Mouse (Mus musculus) embryonic facial prominence, embryonic 11.5 days (tissue): ENCODE measurements around the gene Piezo1. TPM values are rescaled to one million over a fixed set of nuclear protein-coding genes. Genes with fewer than 3 reads are reported as not detected.

Source experiments
- ATAC-seq: fragments of 200-750 bp; cut with Nextera tagmentation; replicated peaks from 2 replicates; pipeline ENCODE4 v1.8.0; 2017; ENCODE audit warnings: low read depth; ENCODE audit not compliant: insufficient number of reproducible peaks, low FRiP score, low TSS enrichment
- DNase-seq: peaks from one replicate; pipeline ENCODE4 v3.0.0-alpha.2; 2015; ENCODE audit warnings: low spot score
- H3K27ac ChIP-seq: fragments of 300-500 bp; sonication (generic); replicated peaks from 2 replicates; pipeline ENCODE4 v1.5.1; 2014; ENCODE audit warnings: mild to moderate bottlenecking, low read depth, low read length, control low read depth
- H3K27me3 ChIP-seq: fragments of 300-500 bp; sonication (generic); 2 replicates; pipeline ENCODE4 v1.6.1; 2014; ENCODE audit warnings: mild to moderate bottlenecking, low read length, moderate library complexity, mixed read lengths; ENCODE audit not compliant: control insufficient read depth, insufficient read depth
- H3K36me3 ChIP-seq: fragments of 300-500 bp; sonication (generic); replicated peaks from 2 replicates; pipeline ENCODE4 v1.6.1; 2014; ENCODE audit warnings: low read depth, mild to moderate bottlenecking, low read length, moderate library complexity, mixed read lengths; ENCODE audit not compliant: control insufficient read depth, insufficient read depth
- H3K4me1 ChIP-seq: fragments of 300-500 bp; sonication (generic); 2 replicates; pipeline ENCODE4 v1.6.1; 2014; ENCODE audit warnings: low read length, mixed read lengths; ENCODE audit not compliant: control insufficient read depth, insufficient read depth
- H3K4me2 ChIP-seq: fragments of 300-500 bp; sonication (generic); 2 replicates; pipeline ENCODE4 v1.6.1; 2014; ENCODE audit warnings: low read depth, mild to moderate bottlenecking, control low read depth, low read length, moderate library complexity
- H3K4me3 ChIP-seq: fragments of 300-500 bp; sonication (generic); 2 replicates; pipeline ENCODE4 v1.5.1; 2014; ENCODE audit warnings: low read depth, low read length, control low read depth
- H3K9ac ChIP-seq: fragments of 300-500 bp; sonication (generic); replicated peaks from 2 replicates; pipeline ENCODE4 v1.6.1; 2014; ENCODE audit warnings: mild to moderate bottlenecking, control low read depth, low read length
- H3K9me3 ChIP-seq: fragments of 300-500 bp; sonication (generic); replicated peaks from 2 replicates; pipeline ENCODE4 v1.6.1; 2016; ENCODE audit warnings: mild to moderate bottlenecking, low read length, inconsistent platforms, mixed read lengths; ENCODE audit not compliant: control insufficient read depth
- WGBS: fragments of 180-500 bp; shearing (Covaris S2); extraction: QIAGEN DNeasy Blood & Tissue Kit; methylation state at CpG from one replicate; pipeline ENCODE4 v1.1.7; 2014; 5-methylcytosine and 5-hydroxymethylcytosine counted together
- polyA plus RNA-seq: library from polyadenylated mRNA; unstranded; fragments of >200 nt; fragmentation: Nextera tagmentation; extraction: Ambion mirVana; gene quantifications from 2 replicates; pipeline ENCODE4 v1.2.1, GENCODE M21; 2014

The Piezo1 gene
- polyA plus RNA-seq, 1 experiment from 2014 or later, result 5.9 TPM

- H3K9ac ChIP-seq, result 0 out of 2 replicates have a peak overlapping the region, but pooled peaks have one; percentile 22
- 69% methylated on average over 8 of the region's 8 CpGs for WGBS
- no peak overlapping the region for H3K27ac ChIP-seq
- H3K4me1 ChIP-seq, result peaks cover 2% of the 10 kb centered on the region; the same call in 1 of the 2 replicates
- no peak overlapping the region for H3K4me3 ChIP-seq
- DNase-seq (no peak), ATAC-seq (no peak)
- no peak overlapping the region for H3K4me2 ChIP-seq
- no peaks in the 10 kb centered on the region for H3K36me3 ChIP-seq
- H3K9me3 ChIP-seq, result no peaks in the 10 kb centered on the region
- no peaks in the 10 kb centered on the region for H3K27me3 ChIP-seq
Measured at GRCm38 (mm10) chr8:122531312-122531711, 19.8 kb downstream of the Piezo1 start.

- H3K4me2 ChIP-seq, result no peak overlapping the region
- ATAC-seq, result no peak
- H3K9me3 ChIP-seq, result no peaks in the 10 kb centered on the region
- WGBS, result 92% methylated on average over 4 of the region's 4 CpGs
- no peak for DNase-seq
- peaks cover 2% of the 10 kb centered on the region; the same call in 1 of the 2 replicates for H3K4me1 ChIP-seq
- H3K9ac ChIP-seq, result no peak overlapping the region
- H3K36me3 ChIP-seq, result no peaks in the 10 kb centered on the region
- no peak overlapping the region for H3K27ac ChIP-seq
- no peaks in the 10 kb centered on the region for H3K27me3 ChIP-seq
- H3K4me3 ChIP-seq, result no peak overlapping the region
Measured at GRCm38 (mm10) chr8:122529159-122529558, 22.0 kb downstream of the Piezo1 start.

GRCm38 (mm10) chr8:122527937-122528336 is 23.2 kb downstream of the Piezo1 start:
- Histone ChIP-seq H3K27ac (no peak overlapping the region), H3K9me3 (no peaks in the 10 kb centered on the region), H3K4me1 (peaks cover 10% of the 10 kb centered on the region), H3K27me3 (no peaks in the 10 kb centered on the region), H3K4me2 (no peak overlapping the region), H3K36me3 (no peaks in the 10 kb centered on the region), H3K9ac (no peak overlapping the region), H3K4me3 (no peak overlapping the region)
- DNase-seq (no peak), ATAC-seq (no peak)
- 91% methylated on average over 3 of the region's 3 CpGs for WGBS

- no peaks in the 10 kb centered on the region for H3K27me3 ChIP-seq
- H3K4me1 ChIP-seq, result peaks cover 10% of the 10 kb centered on the region
- no peaks in the 10 kb centered on the region for H3K36me3 ChIP-seq
- 57% methylated on average over 7 of the region's 7 CpGs for WGBS
- no peaks in the 10 kb centered on the region for H3K9me3 ChIP-seq
- ATAC-seq (no peak), DNase-seq (no peak)
- H3K9ac ChIP-seq, result no peak overlapping the region
- H3K4me3 ChIP-seq, result no peak overlapping the region
- H3K27ac ChIP-seq, result no peak overlapping the region
- no peak overlapping the region for H3K4me2 ChIP-seq
Measured at GRCm38 (mm10) chr8:122526526-122527170, 24.5 kb downstream of the Piezo1 start.

- Histone ChIP-seq H3K4me1 (peaks cover 10% of the 10 kb centered on the region), H3K27me3 (no peaks in the 10 kb centered on the region), H3K9me3 (no peaks in the 10 kb centered on the region), H3K27ac (no peak overlapping the region), H3K9ac (no peak overlapping the region), H3K4me2 (no peak overlapping the region), H3K4me3 (no peak overlapping the region), H3K36me3 (no peaks in the 10 kb centered on the region)
- DNase-seq (no peak), ATAC-seq (no peak)
- WGBS, result 75% methylated on average over 3 of the region's 3 CpGs
Measured at GRCm38 (mm10) chr8:122526084-122526483, 25.0 kb downstream of the Piezo1 start.

- Histone ChIP-seq H3K36me3 (no peaks in the 10 kb centered on the region), H3K27ac (no peak overlapping the region), H3K27me3 (no peaks in the 10 kb centered on the region), H3K4me2 (no peak overlapping the region), H3K4me3 (no peak overlapping the region), H3K4me1 (peaks cover 10% of the 10 kb centered on the region), H3K9ac (no peak overlapping the region), H3K9me3 (no peaks in the 10 kb centered on the region)
- ATAC-seq, result peak; percentile 24; the same call in 1 of the 2 replicates
- no peak for DNase-seq
- WGBS, result 73% methylated on average over 6 of the region's 6 CpGs
Measured at GRCm38 (mm10) chr8:122525004-122525403, 26.1 kb downstream of the Piezo1 start.

- H3K4me2 ChIP-seq, result no peak overlapping the region
- H3K36me3 ChIP-seq, result no peaks in the 10 kb centered on the region
- H3K27me3 ChIP-seq, result no peaks in the 10 kb centered on the region
- no peak overlapping the region for H3K27ac ChIP-seq
- H3K4me3 ChIP-seq, result no peak overlapping the region
- 77% methylated on average over 6 of the region's 6 CpGs for WGBS
- H3K4me1 ChIP-seq, result peaks cover 10% of the 10 kb centered on the region
- ATAC-seq (no peak), DNase-seq (no peak)
- no peak overlapping the region for H3K9ac ChIP-seq
- no peaks in the 10 kb centered on the region for H3K9me3 ChIP-seq
Measured at GRCm38 (mm10) chr8:122524506-122524905, 26.6 kb downstream of the Piezo1 start.

GRCm38 (mm10) chr8:122523652-122524360 is 27.3 kb downstream of the Piezo1 start:
- H3K27me3 ChIP-seq, result no peaks in the 10 kb centered on the region
- peak overlapping the region; percentile 35; the same call in 1 of the 2 replicates for H3K27ac ChIP-seq
- no peaks in the 10 kb centered on the region for H3K9me3 ChIP-seq
- no peak overlapping the region; the same call in none of the 2 replicates for H3K9ac ChIP-seq
- DNase-seq (no peak), ATAC-seq (no peak)
- H3K36me3 ChIP-seq, result no peaks in the 10 kb centered on the region
- WGBS, result 22% methylated on average over 23 of the region's 23 CpGs
- peaks cover 10% of the 10 kb centered on the region for H3K4me1 ChIP-seq
- H3K4me3 ChIP-seq, result no peak overlapping the region
- H3K4me2 ChIP-seq, result no peak overlapping the region
